Mouse (Mus musculus) c-Kit-positive CD71-positive TER-119-positive erythroid progenitor cells, embryonic 14.5 days (primary cell): Measurements from ENCODE around the gene Erlin1.
A peak's percentile ranks its signal among the peaks of the same experiment; 100 is the strongest.

Experiments
- DNase-seq: peaks from one replicate; pipeline ENCODE4 v3.0.0-alpha.2; 2013; ENCODE audit warnings: low spot score

Erlin1 gene

DNA sequence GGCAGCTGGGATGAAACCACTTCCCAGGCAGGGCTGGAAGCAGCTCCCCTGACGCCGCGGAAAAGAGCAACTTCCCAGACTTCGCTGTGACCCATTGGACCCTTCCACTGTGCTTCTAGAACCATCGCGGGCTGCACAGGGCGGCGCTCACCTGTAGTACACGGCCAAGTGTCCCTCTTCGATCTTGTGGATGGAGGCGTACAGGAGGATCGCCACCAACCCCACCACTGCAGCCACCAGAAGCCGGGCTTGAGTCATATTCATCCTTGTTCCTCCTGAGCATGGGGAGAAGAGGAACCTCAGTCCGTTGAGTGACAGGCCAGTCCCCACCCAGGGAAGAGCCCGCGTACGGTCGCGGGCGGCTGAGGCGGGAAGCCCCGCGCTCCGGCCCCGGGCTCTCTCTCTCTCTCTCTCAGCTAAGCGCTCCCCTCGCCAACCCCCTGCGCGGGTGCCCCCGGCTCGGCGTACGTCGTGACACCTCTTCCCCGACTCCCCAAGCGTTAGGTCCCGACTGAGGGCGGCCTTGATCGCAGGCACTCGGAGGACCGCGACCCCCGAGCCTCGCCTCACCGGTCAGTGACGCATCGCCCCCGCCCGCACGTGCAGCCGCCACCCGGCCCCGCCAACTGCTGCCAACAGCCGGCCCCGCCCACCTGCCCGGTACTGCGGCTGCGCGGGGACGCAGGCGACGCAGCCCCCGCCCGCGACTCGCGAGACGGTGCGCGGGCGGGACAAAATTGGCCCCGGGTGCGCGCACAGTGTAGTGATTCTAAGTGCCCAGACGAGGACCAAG, at the start of gene Erlin1:
Gene Erlin1 (minus strand): TSS at position 665 of the 793 bp plus-strand sequence.
- DNase-seq, result peak; percentile 72

DNA sequence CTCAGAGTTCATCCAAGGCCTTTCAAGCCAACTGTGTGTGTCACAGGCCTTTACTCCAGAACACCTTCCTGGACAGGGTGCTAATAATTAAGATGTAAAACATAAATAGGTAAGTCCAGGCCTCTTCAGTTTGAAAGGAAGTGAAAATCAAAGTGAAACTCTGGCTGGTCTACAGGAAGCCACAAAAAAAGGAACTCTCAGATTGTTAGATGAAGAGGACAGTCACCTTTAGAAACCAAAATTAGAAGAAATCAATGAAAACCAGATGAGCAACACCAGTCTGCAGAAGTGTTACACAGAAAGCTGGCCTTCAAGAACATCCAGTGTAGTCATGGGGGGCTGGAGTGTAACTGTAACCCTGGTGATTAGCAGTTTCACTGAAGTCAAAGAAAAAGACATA, 48.2 kb upstream of the Erlin1 start:
- no peak for DNase-seq

DNA sequence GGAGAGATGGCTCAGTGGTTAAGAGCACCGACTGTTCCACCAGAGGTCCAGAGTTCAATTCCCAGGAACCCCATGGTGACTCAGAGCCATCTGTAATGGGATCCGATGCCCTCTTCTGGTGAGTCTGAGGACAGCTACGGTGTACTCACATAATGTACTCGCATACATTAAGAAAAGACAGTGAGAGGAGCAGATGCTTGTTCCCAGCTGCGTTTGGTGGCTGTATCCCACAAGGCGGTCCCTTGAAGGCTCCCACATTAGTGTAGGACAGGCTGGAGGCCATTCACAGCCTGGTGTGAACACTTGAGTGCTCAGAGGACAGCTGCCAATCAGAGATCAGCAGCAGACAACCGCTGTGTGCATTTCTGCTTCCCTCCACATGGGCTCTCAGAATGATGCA, 42.1 kb upstream of the Erlin1 start:
- no peak for DNase-seq

DNA sequence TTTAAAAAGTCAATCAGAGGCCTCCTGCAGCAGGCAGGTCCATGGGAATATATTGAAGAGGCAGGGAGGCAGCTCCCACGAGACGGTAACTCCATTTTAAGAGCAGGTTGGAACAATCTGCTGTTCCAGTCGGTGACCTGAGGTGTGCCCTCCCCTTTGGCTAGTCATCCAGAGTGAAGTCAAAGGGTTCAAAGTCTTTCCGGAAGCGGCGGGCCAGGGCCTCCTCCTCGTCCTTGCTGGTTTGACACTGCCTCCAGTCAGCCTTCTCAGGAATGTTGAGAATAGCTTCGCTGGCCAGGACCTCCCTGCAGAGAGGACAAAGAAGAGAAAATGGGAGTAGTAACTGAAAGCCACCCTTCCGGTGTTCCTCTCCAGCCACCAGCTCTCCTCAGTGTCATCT, 40.8 kb upstream of the Erlin1 start:
- DNase-seq, result no peak

DNA sequence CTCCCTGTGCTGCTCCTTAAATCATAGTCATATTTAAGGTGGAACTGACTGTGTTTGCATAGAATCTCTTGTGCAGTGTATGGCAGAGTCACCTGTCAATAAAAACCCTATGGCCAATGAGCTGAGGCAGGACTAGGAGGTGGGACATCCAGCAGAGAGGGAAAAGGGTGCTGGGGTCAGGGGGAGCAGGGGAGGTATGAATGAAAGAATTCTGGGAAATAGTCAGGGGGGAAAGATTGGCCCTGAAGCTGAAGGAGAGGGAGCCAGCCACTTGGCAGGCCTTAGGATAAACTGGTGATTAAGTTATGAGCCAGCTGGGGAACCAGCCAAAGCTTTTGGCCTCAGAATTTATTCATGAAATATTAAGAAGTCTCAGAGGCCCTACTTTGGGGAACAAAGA, 39.4 kb upstream of the Erlin1 start:
- no peak for DNase-seq

DNA sequence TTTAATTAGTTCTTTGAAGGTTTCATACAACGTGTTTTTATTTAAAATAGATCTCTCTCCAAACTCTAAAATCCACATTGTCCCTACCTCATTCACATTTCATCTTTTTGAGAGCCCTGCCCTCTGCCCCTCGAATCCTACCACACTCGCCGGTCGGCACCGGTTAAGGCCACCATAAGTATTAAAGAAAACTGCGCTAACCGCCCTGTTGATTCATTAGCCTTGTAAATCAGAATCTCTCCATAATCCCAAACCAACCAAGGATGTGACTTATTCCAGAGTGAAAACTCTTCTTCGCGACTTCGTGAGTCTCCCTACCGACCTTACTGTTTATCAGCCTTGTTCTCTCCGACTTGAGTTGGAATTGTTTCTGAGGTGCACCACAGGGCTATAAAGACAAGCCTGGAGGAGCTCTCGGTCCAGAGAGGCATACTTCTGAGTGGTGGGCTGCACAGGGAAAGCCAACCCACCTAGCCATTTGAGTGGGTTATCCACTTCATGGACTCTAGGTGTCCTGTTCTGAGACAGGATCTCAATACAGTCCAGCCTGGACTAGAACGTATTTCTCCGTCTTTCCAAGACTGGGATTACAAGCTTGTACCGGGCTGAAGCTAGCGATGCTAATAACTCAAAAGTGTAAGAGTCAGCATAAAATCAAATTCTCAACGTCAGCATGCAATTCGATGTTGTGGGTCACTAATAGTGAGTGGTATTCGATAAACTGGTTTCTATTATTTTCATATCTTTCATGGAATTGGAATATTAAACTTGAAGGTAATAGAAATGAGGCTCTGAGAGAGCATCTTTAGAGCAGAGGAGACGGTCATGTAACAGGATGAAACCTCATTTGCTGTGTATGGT, 38.3 kb upstream of the Erlin1 start:
- no peak for DNase-seq

DNA sequence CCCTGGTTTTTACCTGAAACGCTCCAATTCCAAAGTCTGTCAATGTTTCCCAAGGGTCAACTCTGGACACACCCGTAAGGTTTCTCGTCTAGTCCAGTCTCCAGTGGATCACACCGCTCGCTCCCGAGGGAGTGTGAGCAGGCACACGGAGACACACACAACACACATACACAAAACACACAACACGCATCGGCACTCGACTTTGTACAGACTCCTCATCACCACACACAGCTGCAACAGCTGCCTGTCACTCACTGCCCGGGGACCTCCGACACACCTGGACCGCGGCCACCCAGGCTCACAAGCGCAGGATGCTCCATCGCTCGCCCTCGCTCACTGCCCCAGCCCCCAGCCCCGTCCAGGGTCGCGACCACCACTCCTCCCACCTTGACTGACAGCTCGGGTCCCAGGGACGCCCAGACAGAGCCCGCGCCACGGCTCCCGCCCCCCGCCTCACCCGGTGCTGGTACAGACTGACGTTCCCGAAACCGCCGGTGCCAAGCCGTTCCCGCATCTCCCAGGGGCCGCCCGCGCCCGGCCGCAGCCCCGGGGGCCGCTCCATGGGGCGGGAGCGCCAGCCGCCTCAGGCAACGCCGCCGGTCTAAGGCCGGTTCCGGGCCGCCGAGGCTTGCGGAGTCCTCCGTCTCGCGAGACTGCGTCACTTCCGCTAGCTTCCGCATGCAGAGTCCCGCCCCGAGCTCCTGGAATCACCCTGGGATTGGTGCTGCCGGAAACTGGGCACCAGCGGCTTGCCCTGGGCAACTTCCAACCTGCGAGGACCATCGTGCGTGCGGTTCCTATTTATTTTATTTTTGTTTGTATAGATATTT, 37.5 kb upstream of the Erlin1 start, which contains the start of gene Chuk:
Gene Chuk (minus strand): TSS at position 650 of the 830 bp plus-strand sequence.
- DNase-seq, result peak; percentile 93

DNA sequence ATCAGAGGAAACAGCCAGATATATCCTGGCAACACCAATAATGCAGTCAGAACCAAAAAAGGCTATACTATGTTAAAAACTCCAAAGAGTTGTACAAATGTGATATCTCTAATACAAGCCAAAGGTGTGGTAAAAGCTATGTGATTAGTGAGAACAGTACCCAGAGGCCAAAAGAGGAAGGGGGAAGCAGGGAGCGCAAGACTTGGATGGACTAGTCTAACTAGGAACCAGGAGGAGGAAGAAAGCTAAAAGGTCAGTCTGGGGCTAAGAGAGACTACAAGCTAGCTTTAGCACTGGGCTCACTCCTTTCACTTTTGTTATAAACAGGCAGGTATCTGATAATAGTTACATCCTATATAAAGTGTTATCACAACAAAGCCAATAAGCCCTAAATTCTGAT, 34.8 kb upstream of the Erlin1 start:
- no peak for DNase-seq

DNA sequence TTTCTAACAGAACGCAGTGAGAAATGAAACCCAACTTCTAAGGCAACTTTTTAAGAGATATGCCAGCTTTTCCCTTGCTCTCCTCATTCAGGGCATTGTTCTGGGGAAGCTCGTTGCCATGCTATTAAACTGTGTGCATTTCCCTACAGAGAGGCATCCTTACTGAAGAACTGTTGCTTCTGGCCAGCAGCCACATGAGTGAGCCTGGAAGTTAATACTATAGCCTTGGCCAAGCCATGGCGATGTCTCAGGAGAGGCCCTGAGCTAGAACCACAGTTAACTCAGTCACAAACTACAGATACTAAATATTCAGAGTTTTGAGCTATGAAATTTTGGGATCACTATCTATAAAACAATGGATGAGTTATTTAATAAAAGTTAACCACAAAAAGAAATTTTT, 33.4 kb upstream of the Erlin1 start:
- no peak for DNase-seq

DNA sequence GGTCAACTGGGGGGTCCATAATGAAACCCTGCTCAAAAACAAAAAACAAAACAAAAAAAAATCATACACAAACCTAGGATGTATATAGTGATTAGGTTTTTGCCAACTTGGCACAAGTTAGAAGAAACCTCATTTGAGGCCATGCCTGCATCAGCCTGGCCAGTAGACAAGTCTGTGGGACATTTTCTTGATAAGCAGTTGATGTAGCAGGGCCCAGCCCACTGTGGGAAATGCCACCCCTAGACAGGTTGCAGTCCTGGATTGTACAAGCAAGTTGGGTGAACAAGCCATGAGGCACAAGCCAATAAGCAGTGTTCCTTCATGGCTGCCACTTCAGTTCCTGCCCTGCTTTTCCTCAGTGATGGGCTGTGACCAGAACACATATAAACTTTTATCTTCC, 31.3 kb upstream of the Erlin1 start:
- no peak for DNase-seq

DNA sequence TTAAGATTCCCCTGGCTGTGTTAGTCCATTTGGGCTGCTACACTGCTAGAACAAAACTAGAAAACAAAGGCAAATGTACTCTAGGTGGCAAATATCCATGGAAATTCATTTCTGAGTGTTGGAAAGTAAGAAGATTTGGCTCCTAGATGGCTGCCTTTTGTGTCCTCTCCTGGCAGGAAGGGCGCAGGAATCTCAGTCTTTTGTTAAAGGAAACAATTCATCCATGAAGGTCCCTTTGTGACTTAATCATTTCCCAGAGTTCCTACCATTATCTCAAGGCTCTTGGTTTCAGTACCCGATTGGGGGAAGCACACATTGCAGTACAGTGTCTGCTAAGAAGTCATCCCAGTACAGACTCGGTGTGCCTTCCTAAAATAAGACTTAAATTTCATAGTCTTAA, 16.7 kb upstream of the Erlin1 start:
- no peak for DNase-seq

DNA sequence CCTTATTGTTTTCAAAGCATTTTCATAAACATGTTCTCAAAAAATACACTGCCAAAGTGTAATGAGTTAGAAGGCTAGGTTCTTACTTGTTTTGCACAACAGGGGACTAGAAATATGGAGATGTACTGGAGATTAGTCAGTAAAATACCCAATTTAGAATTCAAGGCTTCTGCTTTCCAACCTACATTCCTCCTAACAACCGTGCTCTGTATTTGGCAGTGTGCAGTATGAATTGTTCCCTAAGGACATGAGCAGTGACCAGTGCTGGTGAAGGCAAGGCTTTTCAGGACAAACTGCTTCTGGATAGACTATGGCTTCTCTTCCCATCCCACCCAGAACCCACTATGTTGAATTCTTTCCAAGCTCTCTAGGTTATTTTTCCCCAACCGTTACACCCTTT, 11.3 kb upstream of the Erlin1 start:
- DNase-seq, result no peak

DNA sequence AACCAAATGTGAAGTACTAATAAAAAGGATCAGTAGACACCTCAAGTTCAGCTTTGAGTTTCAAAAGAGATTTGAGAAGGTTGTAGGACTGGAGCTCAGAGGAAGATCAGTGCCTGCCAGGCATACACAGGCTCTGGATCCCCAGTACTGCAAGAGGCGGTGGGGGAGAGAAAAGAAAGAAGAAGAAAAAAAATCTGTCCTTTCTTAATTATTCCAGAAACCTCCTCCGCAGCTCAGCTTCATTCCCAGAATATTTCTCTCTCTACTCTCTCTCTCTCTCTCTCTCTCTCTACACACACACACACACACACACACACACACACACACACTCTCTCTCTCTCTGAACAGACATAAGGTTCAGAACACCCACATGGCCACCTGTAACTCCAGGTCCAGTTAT, 10.4 kb upstream of the Erlin1 start:
- DNase-seq, result no peak

DNA sequence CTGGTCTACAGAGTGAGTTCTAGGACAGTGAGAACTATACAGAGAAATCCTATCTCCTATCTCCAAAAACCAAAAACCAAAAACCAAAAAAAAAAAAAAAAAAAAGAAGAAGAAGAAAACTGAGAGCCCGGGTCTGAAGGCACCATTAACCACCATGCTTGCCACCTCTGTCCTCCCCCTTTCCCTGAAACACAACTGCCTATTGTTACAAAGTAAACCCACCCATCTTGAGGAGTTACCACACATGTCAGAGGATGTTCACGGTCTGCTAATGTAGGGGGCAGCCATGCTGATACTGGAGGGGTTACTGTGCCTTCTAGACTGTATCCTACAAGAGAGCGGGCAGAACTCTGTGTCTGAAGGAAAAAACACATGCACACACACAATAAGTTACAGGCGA, 7.4 kb upstream of the Erlin1 start:
- DNase-seq, result no peak

DNA sequence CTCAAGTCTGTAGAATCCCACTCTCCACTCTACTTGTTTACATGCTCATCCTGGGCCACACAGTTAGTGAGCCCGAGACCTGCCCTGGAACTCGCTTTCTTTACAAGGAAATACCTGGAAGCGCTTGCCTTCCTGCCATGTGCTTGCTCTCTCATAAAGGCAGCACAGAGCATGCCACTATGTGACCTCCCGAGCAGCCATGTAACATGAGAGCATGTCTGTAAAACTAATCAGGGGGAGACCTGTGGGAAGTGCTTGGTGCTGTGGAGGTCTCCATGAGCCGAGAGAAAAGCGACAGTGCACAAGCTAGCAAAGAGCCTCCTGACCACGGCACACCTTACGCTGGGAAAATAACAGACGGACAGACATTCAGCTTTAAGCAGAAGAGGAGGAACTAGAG, 6.9 kb upstream of the Erlin1 start:
- no peak for DNase-seq

DNA sequence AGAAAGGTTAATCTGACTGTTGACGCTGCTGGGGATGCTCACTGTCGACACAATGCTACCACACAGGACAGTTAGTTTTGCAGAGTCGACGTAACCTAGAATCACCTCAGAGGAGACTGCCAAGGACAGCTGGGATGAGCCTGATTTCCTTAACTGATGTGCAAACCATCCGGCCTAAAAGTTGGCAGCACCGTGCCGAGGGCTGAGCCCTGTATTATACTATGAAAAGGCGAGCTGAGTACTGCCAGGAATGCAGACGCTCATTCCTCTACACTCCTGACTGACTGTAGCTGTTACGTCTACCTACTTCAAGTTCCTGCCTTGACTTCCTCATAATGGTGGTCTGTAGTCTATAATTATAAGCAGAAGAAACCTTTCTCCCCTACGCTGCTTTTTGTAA, 5.4 kb upstream of the Erlin1 start:
- DNase-seq, result no peak

DNA sequence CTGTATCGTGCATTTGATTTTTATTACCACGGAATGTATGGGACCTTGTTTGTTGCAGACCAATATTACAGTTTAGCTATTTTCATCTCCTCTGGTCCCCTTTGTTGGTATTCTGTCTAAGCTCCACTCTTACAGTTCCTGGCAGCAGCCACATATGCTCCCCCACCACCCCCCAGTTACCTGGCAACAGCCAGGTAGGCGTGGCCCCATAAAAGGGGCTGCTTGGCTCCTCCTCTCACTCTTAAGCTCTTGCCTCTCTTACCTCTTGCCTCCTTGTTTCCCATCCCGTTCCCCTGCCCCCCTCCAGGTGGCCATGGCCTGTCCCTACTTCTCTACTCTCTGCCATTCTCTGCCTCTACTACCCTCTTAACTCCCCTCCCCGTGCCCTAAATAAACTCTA, 1.6 kb upstream of the Erlin1 start:
- DNase-seq, result no peak

DNA sequence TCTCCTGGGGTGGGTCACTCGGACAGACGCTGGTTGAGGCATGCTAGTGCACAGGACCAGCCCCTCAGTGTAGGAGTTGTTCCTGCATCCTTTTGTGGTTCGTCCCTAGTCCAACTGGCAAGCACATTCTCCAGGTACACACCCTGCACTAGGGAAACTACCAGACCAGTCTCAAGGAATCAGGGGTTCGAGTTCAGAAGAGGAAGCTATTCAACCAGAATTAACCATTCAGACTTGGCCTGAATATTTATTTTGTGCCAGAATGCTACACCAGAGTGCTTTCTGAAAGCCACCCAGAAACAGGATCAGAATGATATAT, 288 bp upstream of the Erlin1 start:
- no peak for DNase-seq

DNA sequence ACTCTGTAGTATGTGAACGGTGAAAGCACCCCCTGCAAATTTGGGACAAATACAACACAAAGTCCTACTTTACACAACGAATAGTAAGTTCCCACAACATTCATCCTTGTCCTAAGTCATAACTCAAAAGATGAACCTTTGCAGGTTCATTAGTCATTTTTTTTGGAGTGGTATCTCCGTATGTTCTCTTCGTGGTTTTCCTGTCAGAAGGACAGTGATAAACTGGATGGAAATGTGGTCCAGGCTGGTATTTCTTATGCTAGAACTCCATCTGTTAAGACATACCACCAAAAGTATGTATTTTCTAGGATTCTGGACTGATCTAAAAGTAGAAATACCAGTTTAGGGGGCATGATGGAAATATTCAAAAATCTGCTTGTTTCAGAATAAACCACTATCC, 1.4 kb downstream of the Erlin1 start:
- DNase-seq, result no peak

DNA sequence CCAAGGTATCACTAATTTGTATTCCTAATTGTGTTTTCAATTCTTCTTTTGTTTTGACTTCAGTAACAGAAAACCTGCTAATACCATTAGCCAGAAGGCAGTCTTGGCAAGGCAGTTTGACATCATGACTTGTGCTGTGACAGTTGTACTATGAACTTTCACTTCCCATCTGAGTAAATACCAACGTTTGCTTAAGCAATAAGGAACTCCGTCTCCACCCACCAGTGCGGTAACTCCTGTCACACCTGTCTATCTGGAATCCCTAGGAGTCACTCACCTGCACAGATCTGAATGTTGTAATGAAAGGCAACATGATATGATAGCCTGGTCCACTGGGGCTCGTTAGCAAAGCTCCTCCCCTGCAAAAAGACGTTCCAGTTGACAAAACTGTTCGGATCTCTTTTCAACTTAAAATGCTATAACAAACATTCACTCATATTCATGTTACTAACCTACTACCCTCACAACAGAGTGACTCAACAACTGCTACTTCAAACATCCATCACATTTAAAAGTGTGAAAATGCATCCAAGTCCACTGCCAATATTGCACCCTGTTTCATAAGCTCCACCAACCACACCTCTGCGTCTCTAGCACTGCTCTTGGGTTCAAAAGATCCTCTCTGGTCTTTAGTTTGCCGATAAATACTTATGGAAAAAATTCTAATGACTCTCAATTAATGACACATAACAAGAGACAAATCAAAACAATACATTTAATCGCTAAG, 2.1 kb downstream of the Erlin1 start:
- no peak for DNase-seq

DNA sequence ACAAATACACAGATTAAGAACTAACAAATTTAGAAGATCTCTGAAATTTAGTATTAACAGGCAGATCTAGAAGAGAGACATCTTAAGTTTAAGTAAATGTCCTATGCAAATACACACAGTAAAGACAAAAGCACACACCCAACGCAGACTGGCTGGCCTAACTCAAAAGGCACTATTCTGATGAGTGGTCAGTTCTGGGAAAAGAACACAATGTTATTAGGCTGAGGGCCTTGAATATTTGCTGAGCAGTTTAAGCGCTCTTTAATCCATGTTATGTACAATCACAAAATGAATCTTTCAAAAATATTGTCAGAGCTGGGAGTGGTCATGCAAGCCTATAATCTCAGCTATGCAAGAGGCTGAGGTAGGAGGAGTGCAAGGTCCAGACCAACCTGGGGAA, 4.9 kb downstream of the Erlin1 start:
- DNase-seq, result no peak

DNA sequence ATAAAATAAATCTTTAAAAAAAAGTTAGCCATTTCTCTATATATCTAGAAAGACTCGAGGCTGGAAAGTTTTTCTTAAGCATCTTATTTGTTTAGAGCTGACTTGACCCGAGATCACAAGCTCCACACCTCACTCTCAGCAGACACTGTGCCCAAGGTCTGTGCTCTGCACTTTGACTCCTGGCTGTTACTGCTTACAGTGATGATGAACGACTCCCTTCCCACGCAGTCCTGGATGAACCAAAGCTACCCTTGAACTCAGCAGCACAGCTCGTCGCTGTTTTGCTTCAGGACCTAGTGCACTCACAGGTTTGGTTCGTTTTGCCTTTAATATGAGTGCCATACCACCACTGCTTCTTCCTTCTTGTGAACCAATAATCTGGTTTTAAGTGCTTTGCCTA, 5.8 kb downstream of the Erlin1 start:
- no peak for DNase-seq
